In genomic region chr1:39478057-39478895, GRCm38 (mm10) we compare ENCODE assay signal across 8 mouse cellular contexts. TPM values are rescaled to one million over a fixed set of nuclear protein-coding genes. Genes with fewer than 3 reads are reported as not detected.
A peak's percentile ranks its signal among the peaks of the same experiment; 100 is the strongest.
DNase-seq lines count a peak whose midpoint lies in the region; ATAC-seq and TF ChIP-seq lines count a peak whose summit lies in the region.

Tbc1d8 (minus strand) TSS chr1:39478755.

- H3K9ac ChIP-seq in kidney, embryonic 14.5 days (ENCODE audit: low read depth, low read length) = peak within 1 kb of the TSS; percentile 81

- no peaks in the 10 kb centered on the region for H3K4me1 ChIP-seq in embryonic fibroblast, embryonic 13.5 days (ENCODE audit: control insufficient read depth, insufficient read depth, low read length)
- peaks cover 18% of the 10 kb centered on the region for H3K4me1 ChIP-seq in kidney, embryonic 14.5 days (ENCODE audit: control insufficient read depth, insufficient read depth, low read length)

- H3K9me3 ChIP-seq in kidney, embryonic 14.5 days (ENCODE audit: control insufficient read depth, low read length) = no peaks in the 10 kb centered on the region

- no peak for TF ChIP-seq CTCF in embryonic fibroblast, embryonic 13.5 days (IDR thresholded peaks at IDR 0.05; ENCODE audit: borderline replicate concordance, insufficient read depth, low read length)

- peaks cover 9% of the 10 kb centered on the region; the same call in 1 of the 2 replicates for H3K27me3 ChIP-seq in kidney, embryonic 14.5 days (ENCODE audit: control insufficient read depth, insufficient read depth, low read length)

- under 1% methylated on average over 67 of the region's 90 CpGs for WGBS in kidney, embryonic 14.5 days

- peak within 1 kb of the TSS; percentile 61 for H3K4me3 ChIP-seq in embryonic fibroblast, embryonic 13.5 days (ENCODE audit: insufficient read depth, low read length)
- peak within 1 kb of the TSS; percentile 74 for H3K4me3 ChIP-seq in kidney, embryonic 14.5 days (ENCODE audit: low read length)

- H3K36me3 ChIP-seq in kidney, embryonic 14.5 days (ENCODE audit: control insufficient read depth, insufficient read depth, low read length) = no peaks in the 10 kb centered on the region

- peak; percentile 96 for ATAC-seq in kidney, embryonic 14.5 days (ENCODE audit: low FRiP score, low TSS enrichment)
- peak; percentile 61 for ATAC-seq in monocyte, adult 5-6 weeks (replicated peaks; ENCODE audit: insufficient number of reproducible peaks, low FRiP score, low TSS enrichment, poor library complexity, severe bottlenecking)

- H3K27ac ChIP-seq in embryonic fibroblast, embryonic 13.5 days (ENCODE audit: insufficient read depth, low read length) = no peak within 1 kb of the TSS
- H3K27ac ChIP-seq in kidney, embryonic 14.5 days (ENCODE audit: low read depth, low read length) = peak within 1 kb of the TSS; percentile 79

- TF ChIP-seq POLR2A in embryonic fibroblast, embryonic 13.5 days (IDR thresholded peaks at IDR 0.05; ENCODE audit: low read depth, low read length) = peak; percentile 27; the same call in 1 of the 2 replicates

- peak within 1 kb of the TSS; percentile 94 for H3K4me2 ChIP-seq in kidney, embryonic 14.5 days (replicated peaks; ENCODE audit: low read depth, low read length)

- DNase-seq in B cell, adult 2 months = peak; percentile 51 to 56
- DNase-seq in brain, adult 2 months (ENCODE audit: low read depth, low spot score) = peak; percentile 94
- DNase-seq in heart, adult 9 months (ENCODE audit: low spot score in 2 of 2) = peak; percentile 84 to 92
- peak; percentile 94 for DNase-seq in liver
- peak; percentile 58 to 64 for DNase-seq in spleen, postnatal 36 days (ENCODE audit: low spot score in 2 of 2)

RNA-seq across cellular contexts. Expression of gene Tbc1d8, which starts in this region (rescaled TPM):
- 1.2 and 3.2 TPM in 2 replicates for polyA plus RNA-seq in embryonic fibroblast, embryonic 13.5 days (2011; ENCODE audit: insufficient read length, low read depth, missing spikeins)
- polyA plus RNA-seq in kidney, embryonic 14.5 days (2014; fragmentation: Nextera tagmentation; extraction: Ambion mirVana) = 6.4 and 12.2 TPM in 2 replicates
- total RNA-seq in monocyte, adult 5-6 weeks (2017) = 39.0 to 79.2 TPM (median 41.9 TPM) in 3 replicates
